Mouse (Mus musculus): ENCODE measurements around the gene Gm11541.

GRCm38 (mm10) chr11:94646457-94646856, 57.8 kb downstream of the Gm11541 start:
- no peak for TF ChIP-seq EP300 (IDR thresholded peaks at IDR 0.05; ENCODE audit: low read depth)
- no peak for TF ChIP-seq CTCF (IDR thresholded peaks at IDR 0.05; ENCODE audit: low read depth)

All from heart, postnatal 0 days (tissue).